Mouse (Mus musculus): ENCODE measurements around the gene 1110008P14Rik. TPM values are rescaled to one million over a fixed set of nuclear protein-coding genes. Genes with fewer than 3 reads are reported as not detected.

1110008P14Rik gene
- polyA plus RNA-seq, 1 experiment from 2014 or later: 107 TPM

DNA sequence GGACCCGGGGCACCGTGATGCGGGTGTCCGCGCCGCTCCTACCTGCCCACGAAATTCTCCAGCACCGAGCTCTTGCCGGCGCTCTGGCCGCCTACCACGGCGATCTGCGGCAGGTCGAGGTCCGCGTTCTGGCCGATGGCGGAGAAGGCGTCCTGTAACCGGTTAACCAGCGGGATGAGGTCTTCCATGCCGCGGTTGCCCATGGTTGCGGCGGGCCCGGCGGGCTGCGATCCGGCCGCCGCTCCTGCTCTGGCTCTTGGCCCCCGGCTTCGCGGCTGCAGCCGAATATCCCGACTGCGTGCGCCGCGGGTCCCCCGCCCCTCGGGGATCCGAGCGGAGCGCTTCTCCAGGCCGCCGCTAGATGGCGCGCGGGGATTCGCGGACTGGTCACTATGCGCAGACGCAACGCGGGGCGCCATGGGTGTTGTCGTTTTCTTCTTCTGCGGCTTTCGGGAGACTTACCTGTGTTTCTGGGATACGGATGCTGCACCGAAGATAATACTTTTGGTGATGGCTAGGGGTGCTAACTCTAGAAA, 28.7 kb downstream of the 1110008P14Rik start, which contains the start of gene Dnm1:
Gene Dnm1, minus strand, starts transcription at position 332 of the 536 bp plus-strand sequence.
- Histone ChIP-seq H3K27ac (replicated peaks; ENCODE audit: low read depth, low read length) (peak within 1 kb of the TSS; percentile 95), H3K4me2 (ENCODE audit: low read length) (peak within 1 kb of the TSS; percentile 79), H3K9me3 (ENCODE audit: control insufficient read depth, low read length) (no peaks in the 10 kb centered on the region), H3K9ac (replicated peaks; ENCODE audit: low read length) (peak within 1 kb of the TSS; percentile 81), H3K4me3 (replicated peaks; ENCODE audit: low read depth, low read length) (peak within 1 kb of the TSS; percentile 70), H3K4me1 (ENCODE audit: control insufficient read depth, insufficient read depth, low read length) (peaks cover 20% of the 10 kb centered on the region), H3K36me3 (ENCODE audit: control insufficient read depth, insufficient read depth, low read length) (peaks cover 2% of the 10 kb centered on the region; the same call in 1 of the 2 replicates), H3K27me3 (ENCODE audit: control insufficient read depth, insufficient read depth, low read length) (no peaks in the 10 kb centered on the region)
- ATAC-seq (ENCODE audit: low FRiP score, low TSS enrichment) (peak; percentile 72), DNase-seq (peak; percentile 97)
- under 1% methylated on average over 63 of the region's 63 CpGs for WGBS

DNA sequence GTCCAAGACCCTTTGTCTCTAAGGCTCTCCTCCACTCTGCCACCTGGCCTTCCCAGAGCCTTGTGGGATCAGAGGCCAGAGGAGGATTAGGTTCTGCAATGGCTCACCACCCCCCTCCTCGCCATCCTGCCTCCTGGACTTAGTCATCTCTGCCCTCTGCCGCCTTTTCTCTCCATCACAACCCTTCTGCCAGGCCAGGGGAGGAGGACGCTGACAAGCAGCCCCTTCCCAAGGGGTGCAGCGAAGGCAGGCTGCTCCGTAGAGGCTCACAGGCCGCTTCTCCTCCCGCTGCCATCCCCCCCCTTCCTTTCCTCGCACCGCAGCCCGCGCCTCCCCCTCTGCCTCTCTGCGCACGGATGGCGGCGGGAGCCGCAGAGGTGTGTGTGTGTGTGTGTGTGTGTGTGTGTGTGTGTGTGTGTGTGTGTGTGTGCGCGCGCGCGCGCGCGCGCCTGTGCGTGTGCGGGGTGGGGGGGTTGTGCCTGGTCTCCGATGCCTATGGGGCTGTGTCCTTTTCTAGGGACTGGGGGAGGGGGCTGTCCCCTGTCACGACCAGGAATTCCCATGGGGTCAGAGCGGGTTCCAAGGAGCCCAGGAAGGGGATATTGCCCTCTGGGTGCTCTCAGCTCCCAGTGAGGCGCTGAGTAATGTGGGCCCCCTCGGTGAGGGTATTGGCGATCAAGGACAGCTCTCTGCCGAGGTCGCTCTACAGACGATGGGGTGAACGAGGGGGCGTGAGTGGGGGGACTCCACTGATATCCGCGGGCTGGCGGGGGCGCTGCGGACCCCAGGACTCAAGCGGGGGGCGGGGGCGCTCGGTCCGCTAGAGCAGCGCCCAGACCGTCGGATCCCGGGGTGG, 29.4 kb downstream of the 1110008P14Rik start, which contains the start of gene Ciz1:
Gene Ciz1, plus strand, starts transcription at position 177 of the 856 bp plus-strand sequence.
- peak; percentile 64 for ATAC-seq (ENCODE audit: low FRiP score, low TSS enrichment)
- peak within 1 kb of the TSS; percentile 95 for H3K27ac ChIP-seq (replicated peaks; ENCODE audit: low read depth, low read length)

DNA sequence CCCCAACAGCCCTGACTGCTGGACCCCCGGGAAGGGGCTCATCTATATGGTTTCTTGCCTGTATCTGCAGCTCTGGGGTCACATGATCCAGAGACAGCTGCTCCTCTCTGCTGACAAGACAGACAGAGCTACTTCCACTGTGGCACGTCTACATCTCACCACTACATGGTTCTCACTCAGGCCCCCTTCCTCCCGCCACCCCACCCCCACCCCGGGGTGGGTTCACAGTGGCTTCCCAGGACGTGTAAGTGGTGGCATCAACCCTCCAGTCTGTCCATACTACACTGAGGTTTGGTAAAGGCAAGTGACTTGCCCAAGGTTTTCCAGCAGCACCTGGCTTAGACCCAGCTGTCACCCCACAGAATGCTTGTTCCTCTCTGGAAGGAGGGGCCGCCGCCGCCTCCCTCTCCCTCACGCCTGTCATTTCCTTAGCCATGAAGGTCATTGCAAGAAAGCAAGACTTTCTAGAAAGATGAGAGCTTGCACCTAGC, 30.2 kb downstream of the 1110008P14Rik start:
- WGBS: 47% methylated on average over 9 of the region's 9 CpGs
- Histone ChIP-seq H3K9me3 (ENCODE audit: control insufficient read depth, low read length) (no peaks in the 10 kb centered on the region), H3K4me3 (replicated peaks; ENCODE audit: low read depth, low read length) (peak overlapping the region; percentile 70), H3K27ac (replicated peaks; ENCODE audit: low read depth, low read length) (peak overlapping the region; percentile 95), H3K36me3 (ENCODE audit: control insufficient read depth, insufficient read depth, low read length) (peaks cover 4% of the 10 kb centered on the region; the same call in 1 of the 2 replicates), H3K4me2 (ENCODE audit: low read length) (peak overlapping the region; percentile 79), H3K9ac (replicated peaks; ENCODE audit: low read length) (peak overlapping the region; percentile 81), H3K4me1 (ENCODE audit: control insufficient read depth, insufficient read depth, low read length) (peaks cover 20% of the 10 kb centered on the region), H3K27me3 (ENCODE audit: control insufficient read depth, insufficient read depth, low read length) (no peaks in the 10 kb centered on the region)
- ATAC-seq (ENCODE audit: low FRiP score, low TSS enrichment) (no peak), DNase-seq (no peak)

More for the DNA sequence above, 29.4 kb downstream of the 1110008P14Rik start, which contains the start of gene Ciz1:
- no peaks in the 10 kb centered on the region for H3K9me3 ChIP-seq (ENCODE audit: control insufficient read depth, low read length)
- H3K27me3 ChIP-seq (ENCODE audit: control insufficient read depth, insufficient read depth, low read length): no peaks in the 10 kb centered on the region
- H3K9ac ChIP-seq (replicated peaks; ENCODE audit: low read length): peak within 1 kb of the TSS; percentile 81
- WGBS: under 1% methylated on average over 43 of the region's 52 CpGs
- peak within 1 kb of the TSS; percentile 70 for H3K4me3 ChIP-seq (replicated peaks; ENCODE audit: low read depth, low read length)
- peaks cover 20% of the 10 kb centered on the region for H3K4me1 ChIP-seq (ENCODE audit: control insufficient read depth, insufficient read depth, low read length)
- peak; percentile 84 for DNase-seq
- H3K4me2 ChIP-seq (ENCODE audit: low read length): peak within 1 kb of the TSS; percentile 79
- peaks cover 4% of the 10 kb centered on the region; the same call in 1 of the 2 replicates for H3K36me3 ChIP-seq (ENCODE audit: control insufficient read depth, insufficient read depth, low read length)

DNA sequence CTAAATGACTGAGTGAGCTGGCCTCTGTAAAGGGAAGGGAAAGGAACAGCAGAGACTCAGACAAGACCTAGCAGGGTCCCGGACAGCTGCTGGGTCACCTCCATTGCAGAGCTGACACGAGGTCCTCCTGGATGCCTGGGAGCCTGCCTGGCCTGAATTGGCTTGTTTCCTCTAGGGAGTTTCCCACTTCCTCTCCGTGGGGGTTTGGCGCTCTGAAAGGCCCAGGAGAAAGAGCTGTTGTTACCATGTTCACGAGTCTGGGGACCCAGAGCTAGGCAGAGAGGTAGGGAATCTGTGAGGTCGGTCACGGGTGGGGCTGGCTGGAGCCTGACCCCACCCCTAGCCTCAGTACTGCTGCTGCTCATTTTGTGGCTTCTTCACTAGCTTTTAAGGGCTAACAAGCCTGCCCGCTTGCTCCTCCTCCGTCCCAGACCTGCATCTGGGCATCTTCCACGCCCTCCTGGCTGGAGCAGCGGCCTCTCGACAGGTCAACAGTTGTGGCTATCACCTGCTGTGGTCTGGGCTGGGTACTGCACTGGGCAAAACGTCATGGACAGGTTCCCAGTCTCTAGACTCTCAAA, 31.2 kb downstream of the 1110008P14Rik start:
- Histone ChIP-seq H3K9ac (replicated peaks; ENCODE audit: low read length) (peak overlapping the region; percentile 81; the same call in 1 of the 2 replicates), H3K9me3 (ENCODE audit: control insufficient read depth, low read length) (no peaks in the 10 kb centered on the region), H3K4me3 (replicated peaks; ENCODE audit: low read depth, low read length) (no peak overlapping the region), H3K27ac (replicated peaks; ENCODE audit: low read depth, low read length) (0 out of 2 replicates have a peak overlapping the region, but pooled peaks have one; percentile 13), H3K4me2 (ENCODE audit: low read length) (peak overlapping the region; percentile 79), H3K36me3 (ENCODE audit: control insufficient read depth, insufficient read depth, low read length) (peaks cover 4% of the 10 kb centered on the region; the same call in 1 of the 2 replicates), H3K27me3 (ENCODE audit: control insufficient read depth, insufficient read depth, low read length) (no peaks in the 10 kb centered on the region), H3K4me1 (ENCODE audit: control insufficient read depth, insufficient read depth, low read length) (peaks cover 20% of the 10 kb centered on the region)
- ATAC-seq (ENCODE audit: low FRiP score, low TSS enrichment): no peak
- DNase-seq: no peak
- WGBS: 58% methylated on average over 13 of the region's 13 CpGs

DNA sequence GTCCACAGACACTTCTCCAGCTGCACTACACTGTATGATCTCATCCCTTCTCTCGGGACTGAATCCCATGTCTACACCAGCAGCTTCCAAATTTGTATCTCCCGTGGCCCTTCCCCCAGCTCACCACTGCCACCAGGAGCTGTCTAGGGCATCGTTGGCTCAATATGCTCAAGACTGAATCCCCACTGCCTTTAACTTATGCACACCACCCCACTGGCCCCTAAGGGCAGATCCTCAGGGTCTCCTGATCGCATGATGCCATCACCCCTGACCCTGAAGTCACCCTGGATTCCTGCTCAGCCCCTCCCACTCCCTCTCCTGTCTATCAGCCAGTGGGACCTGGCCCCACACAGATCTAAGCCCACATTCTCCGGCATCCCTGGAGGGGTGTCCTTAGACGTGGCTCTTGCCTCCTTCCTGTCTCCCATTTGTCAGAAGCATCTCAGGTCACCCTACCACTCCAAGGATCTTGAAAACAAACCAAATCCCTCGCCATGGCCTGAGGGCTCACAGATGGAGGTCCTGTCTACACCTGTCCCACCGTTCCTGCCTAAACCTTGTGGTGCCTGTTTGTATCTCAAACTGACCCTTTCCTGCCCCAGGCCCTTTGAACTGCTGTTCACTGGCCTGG, 32.0 kb downstream of the 1110008P14Rik start:
- Histone ChIP-seq H3K9me3 (ENCODE audit: control insufficient read depth, low read length) (no peaks in the 10 kb centered on the region), H3K4me2 (ENCODE audit: low read length) (no peak overlapping the region), H3K4me3 (replicated peaks; ENCODE audit: low read depth, low read length) (no peak overlapping the region), H3K27ac (replicated peaks; ENCODE audit: low read depth, low read length) (no peak overlapping the region), H3K4me1 (ENCODE audit: control insufficient read depth, insufficient read depth, low read length) (peaks cover 20% of the 10 kb centered on the region), H3K27me3 (ENCODE audit: control insufficient read depth, insufficient read depth, low read length) (no peaks in the 10 kb centered on the region), H3K9ac (replicated peaks; ENCODE audit: low read length) (0 out of 2 replicates have a peak overlapping the region, but pooled peaks have one; percentile 14), H3K36me3 (ENCODE audit: control insufficient read depth, insufficient read depth, low read length) (peaks cover 4% of the 10 kb centered on the region; the same call in 1 of the 2 replicates)
- WGBS: 72% methylated on average over 8 of the region's 8 CpGs
- no peak for ATAC-seq (ENCODE audit: low FRiP score, low TSS enrichment)
- no peak for DNase-seq

DNA sequence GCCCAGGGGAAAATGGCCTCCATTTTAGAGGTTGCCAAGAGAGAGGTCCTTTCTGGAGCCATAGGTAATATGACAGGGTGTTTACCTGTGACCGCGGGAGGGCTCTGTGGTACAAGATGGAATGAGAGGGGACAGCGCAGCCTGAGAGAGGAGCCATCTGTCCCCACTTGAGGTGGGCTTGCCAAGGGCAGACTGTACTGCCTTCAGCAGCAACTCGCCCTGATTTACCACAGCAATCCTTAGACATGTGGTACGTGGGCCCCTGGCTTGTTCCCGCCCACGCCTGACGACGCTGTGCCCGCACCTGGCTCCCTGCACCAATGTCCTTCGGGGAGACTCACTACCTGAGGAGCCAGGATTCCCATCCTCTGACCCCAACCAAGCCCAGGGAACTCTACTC, 33.4 kb downstream of the 1110008P14Rik start:
- Histone ChIP-seq H3K4me1 (ENCODE audit: control insufficient read depth, insufficient read depth, low read length) (peaks cover 20% of the 10 kb centered on the region), H3K27me3 (ENCODE audit: control insufficient read depth, insufficient read depth, low read length) (no peaks in the 10 kb centered on the region), H3K4me2 (ENCODE audit: low read length) (no peak overlapping the region), H3K27ac (replicated peaks; ENCODE audit: low read depth, low read length) (no peak overlapping the region), H3K9ac (replicated peaks; ENCODE audit: low read length) (no peak overlapping the region), H3K9me3 (ENCODE audit: control insufficient read depth, low read length) (no peaks in the 10 kb centered on the region), H3K36me3 (ENCODE audit: control insufficient read depth, insufficient read depth, low read length) (peaks cover 4% of the 10 kb centered on the region; the same call in 1 of the 2 replicates), H3K4me3 (replicated peaks; ENCODE audit: low read depth, low read length) (no peak overlapping the region)
- no peak for ATAC-seq (ENCODE audit: low FRiP score, low TSS enrichment)
- no peak for DNase-seq
- 88% methylated on average over 11 of the region's 11 CpGs for WGBS

DNA sequence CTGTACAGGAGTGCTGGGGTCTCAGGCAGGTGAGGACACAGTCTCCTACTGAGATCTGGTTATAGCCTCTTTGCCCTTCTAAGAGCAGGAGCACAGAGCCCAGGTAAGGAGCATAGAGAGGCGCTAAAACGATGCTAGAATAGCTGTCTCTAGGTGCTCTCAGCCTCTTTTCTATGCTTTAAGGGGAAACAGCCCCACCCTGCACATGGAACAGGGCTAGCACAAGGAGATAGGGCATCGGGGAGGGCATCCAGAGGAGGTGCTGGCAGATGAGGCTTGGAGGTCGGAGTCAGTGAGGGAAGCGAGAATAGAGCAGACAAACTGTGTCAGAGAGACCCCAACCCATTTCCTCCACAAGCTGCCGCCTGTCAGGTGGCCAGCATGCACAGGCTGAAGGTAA, 34.7 kb downstream of the 1110008P14Rik start:
- no peaks in the 10 kb centered on the region for H3K9me3 ChIP-seq (ENCODE audit: control insufficient read depth, low read length)
- ATAC-seq (ENCODE audit: low FRiP score, low TSS enrichment) (no peak), DNase-seq (no peak)
- no peak overlapping the region for H3K4me2 ChIP-seq (ENCODE audit: low read length)
- peaks cover 4% of the 10 kb centered on the region; the same call in 1 of the 2 replicates for H3K36me3 ChIP-seq (ENCODE audit: control insufficient read depth, insufficient read depth, low read length)
- H3K4me3 ChIP-seq (replicated peaks; ENCODE audit: low read depth, low read length): no peak overlapping the region
- no peaks in the 10 kb centered on the region for H3K27me3 ChIP-seq (ENCODE audit: control insufficient read depth, insufficient read depth, low read length)
- H3K27ac ChIP-seq (replicated peaks; ENCODE audit: low read depth, low read length): no peak overlapping the region
- H3K4me1 ChIP-seq (ENCODE audit: control insufficient read depth, insufficient read depth, low read length): peaks cover 20% of the 10 kb centered on the region
- no peak overlapping the region for H3K9ac ChIP-seq (replicated peaks; ENCODE audit: low read length)
- 79% methylated on average over 6 of the region's 6 CpGs for WGBS
